Mouse (Mus musculus): ENCODE data around the gene Astn1. TPM values are rescaled to one million over a fixed set of nuclear protein-coding genes. Genes with fewer than 3 reads are reported as not detected.
A peak's percentile ranks its signal among the peaks of the same experiment; 100 is the strongest.

The Astn1 gene
- total and polyA plus RNA-seq, 3 experiments = 0.64 to 1.0 (median 0.91) TPM

DNA sequence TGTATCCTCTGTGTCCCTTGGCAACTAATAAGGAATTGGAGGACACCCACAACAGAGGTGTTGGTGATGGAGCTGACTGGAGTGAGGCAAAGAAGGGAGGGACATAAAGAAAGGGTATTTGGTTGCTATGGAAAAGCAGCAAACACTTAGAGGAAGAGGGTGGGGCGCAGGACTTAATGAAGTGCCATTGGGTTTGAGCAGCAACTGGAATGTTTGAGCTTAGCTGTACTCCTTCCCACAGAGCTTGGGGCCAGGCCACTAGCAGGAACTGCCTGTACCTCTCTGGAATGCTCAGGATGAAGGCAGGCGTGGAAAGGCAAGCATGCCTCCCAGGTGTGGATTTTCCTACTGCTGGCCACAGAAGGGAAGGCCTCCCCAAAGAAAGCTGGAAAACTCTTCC lies 337.2 kb downstream of the Astn1 start:
- Histone ChIP-seq H3K27ac (no peak overlapping the region), H3K36me3 (ENCODE audit: control insufficient read depth, insufficient read depth, low read length) (no peaks in the 10 kb centered on the region), H3K4me1 (ENCODE audit: control insufficient read depth, insufficient read depth, low read length) (no peaks in the 10 kb centered on the region), H3K79me2 (replicated peaks; ENCODE audit: control insufficient read depth, insufficient read depth, low read length) (no peaks in the 10 kb centered on the region), H3K9ac (ENCODE audit: low read depth, low read length) (no peak overlapping the region), H3K4me3 (no peak overlapping the region), H3K27me3 (ENCODE audit: control insufficient read depth, insufficient read depth, low read length) (no peaks in the 10 kb centered on the region)
- 89% methylated on average over 2 of the region's 2 CpGs for WGBS
- no peak for TF ChIP-seq POLR2A (IDR thresholded peaks at IDR 0.05; ENCODE audit: insufficient read depth, low read depth, low read length)
- no peak for DNase-seq
- intact Hi-C loops (cut with DNase I) = no loop called here

DNA sequence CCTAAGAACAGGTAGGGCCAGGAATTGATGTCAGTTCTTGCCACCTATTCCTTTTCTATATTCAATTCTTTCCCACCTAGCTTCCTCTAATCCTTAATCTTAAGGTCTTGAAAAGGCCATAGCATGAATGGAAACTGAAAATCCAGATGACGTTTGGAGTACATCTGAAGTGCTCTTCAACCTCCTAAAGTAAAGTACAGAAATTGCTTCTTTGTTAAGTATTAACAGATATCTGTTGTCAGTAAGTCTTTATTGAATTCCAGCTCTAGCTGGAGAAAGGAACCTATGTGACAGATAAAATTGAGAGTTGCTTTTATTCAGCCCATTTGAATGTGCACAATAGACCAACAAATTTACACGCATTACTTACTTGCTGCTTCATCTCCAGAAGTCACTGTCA lies 338.1 kb downstream of the Astn1 start:
- Histone ChIP-seq H3K4me1 (ENCODE audit: control insufficient read depth, insufficient read depth, low read length) (no peaks in the 10 kb centered on the region), H3K79me2 (replicated peaks; ENCODE audit: control insufficient read depth, insufficient read depth, low read length) (no peaks in the 10 kb centered on the region), H3K36me3 (ENCODE audit: control insufficient read depth, insufficient read depth, low read length) (no peaks in the 10 kb centered on the region), H3K27ac (no peak overlapping the region), H3K4me3 (no peak overlapping the region), H3K27me3 (ENCODE audit: control insufficient read depth, insufficient read depth, low read length) (no peaks in the 10 kb centered on the region), H3K9ac (ENCODE audit: low read depth, low read length) (no peak overlapping the region)
- intact Hi-C loops (cut with DNase I) = no loop called here
- TF ChIP-seq POLR2A (IDR thresholded peaks at IDR 0.05; ENCODE audit: insufficient read depth, low read depth, low read length) (no peak), CTCF (IDR thresholded peaks at IDR 0.05) (no peak), EP300 (IDR thresholded peaks at IDR 0.05; ENCODE audit: insufficient read depth, low read depth, low read length) (no peak)
- DNase-seq = no peak
- 70% methylated on average over 2 of the region's 2 CpGs for WGBS

DNA sequence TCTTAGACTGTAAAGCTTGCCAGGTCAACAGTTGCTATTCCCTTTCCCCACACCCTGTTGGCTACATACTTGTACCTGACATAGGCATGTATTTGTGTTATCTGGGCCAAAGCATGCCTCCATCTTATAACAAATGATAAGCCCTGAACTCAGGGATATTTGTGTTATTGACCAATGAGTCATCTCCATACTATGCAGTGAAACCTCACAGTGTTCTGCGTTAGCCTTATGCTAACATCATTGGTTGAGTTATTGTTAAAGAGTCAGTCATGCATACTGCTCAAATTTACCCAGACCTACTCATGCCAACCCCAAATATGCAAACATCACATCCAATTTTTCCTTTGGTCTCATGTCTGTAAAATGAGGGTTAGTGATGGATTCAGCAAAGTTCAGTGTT lies 339.3 kb downstream of the Astn1 start:
- 67% methylated on average over 1 of the region's 1 CpGs for WGBS
- Histone ChIP-seq H3K4me1 (ENCODE audit: control insufficient read depth, insufficient read depth, low read length) (no peaks in the 10 kb centered on the region), H3K9ac (ENCODE audit: low read depth, low read length) (no peak overlapping the region), H3K36me3 (ENCODE audit: control insufficient read depth, insufficient read depth, low read length) (no peaks in the 10 kb centered on the region), H3K27ac (no peak overlapping the region), H3K27me3 (ENCODE audit: control insufficient read depth, insufficient read depth, low read length) (no peaks in the 10 kb centered on the region), H3K79me2 (replicated peaks; ENCODE audit: control insufficient read depth, insufficient read depth, low read length) (no peaks in the 10 kb centered on the region), H3K4me3 (no peak overlapping the region)
- intact Hi-C loops (cut with DNase I) = no loop called here
- TF ChIP-seq POLR2A (IDR thresholded peaks at IDR 0.05; ENCODE audit: insufficient read depth, low read depth, low read length) (no peak), CTCF (IDR thresholded peaks at IDR 0.05) (no peak), EP300 (IDR thresholded peaks at IDR 0.05; ENCODE audit: insufficient read depth, low read depth, low read length) (no peak)
- DNase-seq = no peak

DNA sequence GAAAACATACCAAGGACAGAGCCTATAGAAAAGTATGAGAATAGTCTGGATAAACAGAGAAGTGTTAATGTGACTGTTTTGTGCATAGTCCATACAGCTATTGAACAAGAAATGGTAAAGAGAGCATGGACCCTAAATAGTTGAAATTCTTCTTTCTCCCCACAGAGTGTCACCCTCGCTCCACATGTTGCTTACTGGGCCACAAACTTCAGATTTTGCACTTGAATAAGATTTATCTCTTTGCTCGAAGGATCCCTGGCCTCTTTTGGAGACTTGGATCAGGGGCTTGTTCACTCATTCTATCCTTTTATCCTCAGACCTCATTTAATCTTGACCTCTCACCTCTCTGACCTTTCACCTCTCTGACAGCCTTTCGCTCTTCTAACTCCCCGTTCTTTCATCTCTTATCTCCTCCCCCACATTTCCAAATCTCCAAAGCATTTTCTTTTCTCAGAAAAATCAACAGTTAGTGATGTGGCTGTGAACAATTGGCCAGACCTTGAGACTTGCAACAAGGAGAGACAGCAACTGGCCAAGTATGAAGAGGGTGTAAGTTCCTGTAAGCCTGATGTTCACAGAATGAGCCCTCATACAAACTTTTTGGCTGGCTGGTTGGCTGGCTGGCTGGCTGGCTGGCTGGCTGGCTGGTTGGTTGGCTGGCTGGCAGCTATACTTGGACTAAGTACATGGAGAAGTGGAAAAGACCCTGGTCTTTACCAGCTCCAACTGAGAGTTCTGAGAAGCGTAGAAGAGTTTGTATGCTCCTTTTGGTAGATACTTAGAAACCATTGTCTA lies 351.4 kb downstream of the Astn1 start:
- Histone ChIP-seq H3K36me3 (ENCODE audit: control insufficient read depth, insufficient read depth, low read length) (no peaks in the 10 kb centered on the region), H3K4me1 (ENCODE audit: control insufficient read depth, insufficient read depth, low read length) (no peaks in the 10 kb centered on the region), H3K79me2 (replicated peaks; ENCODE audit: control insufficient read depth, insufficient read depth, low read length) (no peaks in the 10 kb centered on the region), H3K27ac (no peak overlapping the region), H3K9ac (ENCODE audit: low read depth, low read length) (no peak overlapping the region), H3K4me3 (no peak overlapping the region), H3K27me3 (ENCODE audit: control insufficient read depth, insufficient read depth, low read length) (no peaks in the 10 kb centered on the region)
- peak; percentile 10 to 17 for DNase-seq
- 45% methylated on average over 5 of the region's 5 CpGs for WGBS
- peak; percentile 67 for TF ChIP-seq CTCF (IDR thresholded peaks at IDR 0.05)
- no peak for TF ChIP-seq EP300 (IDR thresholded peaks at IDR 0.05; ENCODE audit: insufficient read depth, low read depth, low read length)
- TF ChIP-seq POLR2A (IDR thresholded peaks at IDR 0.05; ENCODE audit: insufficient read depth, low read depth, low read length) = no peak
- intact Hi-C loops (cut with DNase I) = loop anchor here (1.0 to 5.0 kb wide), 2 partner anchors 240 to 424 kb away; no protein-coding TSS in a partner anchor

DNA sequence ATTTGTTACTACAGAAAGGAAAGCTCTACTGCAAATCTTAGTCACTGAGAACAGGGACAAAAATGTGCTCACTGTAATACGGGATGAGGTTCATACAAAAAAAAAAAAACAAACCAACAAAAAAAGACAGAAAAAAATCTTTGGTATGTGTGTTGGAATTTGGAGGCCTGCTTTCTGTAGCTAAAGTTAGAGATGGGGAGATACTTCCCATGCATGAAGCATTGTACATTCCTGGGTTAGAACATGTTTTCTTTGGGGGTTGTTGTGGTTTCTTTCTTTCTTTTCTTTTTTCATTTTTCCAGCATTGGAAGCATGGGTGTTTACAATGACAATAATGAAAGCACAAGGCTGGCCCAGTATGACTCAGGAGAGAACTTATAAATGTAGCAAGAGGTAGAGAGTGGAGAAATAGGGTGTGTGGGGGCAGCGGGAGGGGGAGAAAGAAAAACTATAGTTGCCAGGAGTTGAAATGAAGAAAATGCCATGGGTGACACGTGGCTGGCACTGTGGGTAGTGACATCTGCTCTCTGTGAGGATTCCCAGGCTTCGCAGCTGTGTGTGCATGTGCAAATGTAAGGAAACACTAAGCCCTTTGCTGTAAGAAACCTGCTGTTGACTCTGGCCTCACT lies 370.9 kb downstream of the Astn1 start:
- Histone ChIP-seq H3K79me2 (replicated peaks; ENCODE audit: control insufficient read depth, insufficient read depth, low read length) (no peaks in the 10 kb centered on the region), H3K9ac (ENCODE audit: low read depth, low read length) (no peak overlapping the region), H3K4me3 (no peak overlapping the region), H3K4me1 (ENCODE audit: control insufficient read depth, insufficient read depth, low read length) (no peaks in the 10 kb centered on the region), H3K36me3 (ENCODE audit: control insufficient read depth, insufficient read depth, low read length) (no peaks in the 10 kb centered on the region), H3K27me3 (ENCODE audit: control insufficient read depth, insufficient read depth, low read length) (no peaks in the 10 kb centered on the region), H3K27ac (no peak overlapping the region)
- intact Hi-C loops (cut with DNase I) = no loop called here
- 53% methylated on average over 4 of the region's 4 CpGs for WGBS
- TF ChIP-seq EP300 (IDR thresholded peaks at IDR 0.05; ENCODE audit: insufficient read depth, low read depth, low read length) (no peak), CTCF (IDR thresholded peaks at IDR 0.05) (no peak), POLR2A (IDR thresholded peaks at IDR 0.05; ENCODE audit: insufficient read depth, low read depth, low read length) (no peak)
- DNase-seq = no peak

Measured in heart, adult 2 months (tissue).